Mouse (Mus musculus) MEL (cell line): ENCODE results near the gene Eva1b.

Source experiments
- CHD1 ChIP-seq: IDR thresholded peaks from 2 replicates; pipeline ENCODE4 v1.6.1; 2012; ENCODE audit warnings: low read depth, mild to moderate bottlenecking, inconsistent platforms, low read length, improper control_type of control experiment
- CTCF ChIP-seq, 3 experiments: IDR thresholded peaks in 2 of 3; conservative IDR thresholded peaks in 1 of 3; 2 replicates each; pipeline ENCODE4 v1.5.1; 2011 to 2012; ENCODE audit warnings: low read length in 3 of 3, low read depth in 2 of 3, mild to moderate bottlenecking in 2 of 3, improper control_type of control experiment in 1 of 3, inconsistent platforms in 1 of 3, mixed read lengths in 1 of 3, moderate library complexity in 1 of 3; ENCODE audit not compliant: control insufficient read depth in 1 of 3, insufficient read depth in 1 of 3, poor library complexity in 1 of 3, severe bottlenecking in 1 of 3
- E2F4 ChIP-seq: IDR thresholded peaks from 2 replicates; pipeline ENCODE4 v1.6.1; 2011; ENCODE audit warnings: low read depth, low read length, improper control_type of control experiment, borderline replicate concordance
- GATA1 ChIP-seq: IDR thresholded peaks from 2 replicates; pipeline ENCODE4 v1.6.1; 2011; ENCODE audit warnings: low read depth, low read length, improper control_type of control experiment
- KAT2A ChIP-seq: conservative IDR thresholded peaks from 2 replicates; pipeline ENCODE4 v1.6.1; 2012; ENCODE audit warnings: low read depth, low read length, improper control_type of control experiment, inconsistent platforms
- MAZ ChIP-seq: IDR thresholded peaks from 2 replicates; pipeline ENCODE4 v1.6.1; 2012; ENCODE audit warnings: low read depth, mild to moderate bottlenecking, inconsistent platforms, low read length, improper control_type of control experiment
- MEF2A ChIP-seq: IDR thresholded peaks from 2 replicates; pipeline ENCODE4 v1.6.1; 2014; ENCODE audit warnings: low read depth, mild to moderate bottlenecking, inconsistent platforms, low read length, improper control_type of control experiment; ENCODE audit not compliant: poor library complexity, insufficient replicate concordance, severe bottlenecking; ENCODE audit errors: extremely low read depth
- NRF1 ChIP-seq: IDR thresholded peaks from 2 replicates; pipeline ENCODE4 v1.6.1; 2014; ENCODE audit warnings: low read depth, mild to moderate bottlenecking, inconsistent platforms, low read length, improper control_type of control experiment, moderate library complexity; ENCODE audit not compliant: poor library complexity, insufficient read depth, severe bottlenecking
- POLR2A ChIP-seq, 2 experiments: IDR thresholded peaks; 2 replicates each; pipeline ENCODE4 v1.6.1; 2011 to 2012; ENCODE audit warnings: low read length in 2 of 2, mild to moderate bottlenecking in 2 of 2, control low read depth in 1 of 2, improper control_type of control experiment in 1 of 2, low read depth in 1 of 2, moderate library complexity in 1 of 2; ENCODE audit not compliant: control insufficient read depth in 1 of 2, insufficient read depth in 1 of 2, poor library complexity in 1 of 2
- TAL1 ChIP-seq: IDR thresholded peaks from 2 replicates; pipeline ENCODE4 v1.6.1; 2012; ENCODE audit warnings: mild to moderate bottlenecking, inconsistent platforms, low read length, moderate library complexity, mixed read lengths
- TBP ChIP-seq: IDR thresholded peaks from 2 replicates; pipeline ENCODE4 v1.8.0; 2011; ENCODE audit warnings: low read depth, low read length, improper control_type of control experiment

- TF ChIP-seq CTCF (IDR thresholded peaks at IDR 0.05 in 2 of 3, conservative IDR thresholded peaks at IDR 0.05 in 1 of 3; ENCODE audit: control insufficient read depth in 1 of 3, insufficient read depth in 1 of 3, low read depth in 2 of 3, low read length in 3 of 3, poor library complexity in 1 of 3, severe bottlenecking in 1 of 3) = no peak
- TF ChIP-seq KAT2A = no peak
- no peak for TF ChIP-seq TBP
- no peak for TF ChIP-seq MEF2A
- TF ChIP-seq E2F4 = no peak
- no peak for TF ChIP-seq NRF1
- no peak for TF ChIP-seq MAZ
- no peak for TF ChIP-seq GATA1
- no peak for TF ChIP-seq CHD1
- no peak for TF ChIP-seq TAL1
- TF ChIP-seq POLR2A (IDR thresholded peaks at IDR 0.05; ENCODE audit: control insufficient read depth in 1 of 2, insufficient read depth in 1 of 2, low read depth in 1 of 2, low read length in 2 of 2, poor library complexity in 1 of 2) = no peak
Observed at GRCm38 (mm10) chr4:126149798-126150197, 2.3 kb downstream of the Eva1b start.
